Mouse (Mus musculus) frontal cortex, postnatal 25 days (tissue): ENCODE results near the gene Echdc2.

Experiments used
- DNase-seq, 2 experiments: peaks; one replicate each; pipeline ENCODE4 v3.0.0; 2022; ENCODE audit warnings: low spot score in 2 of 2

The Echdc2 gene

GRCm38 (mm10) chr4:108199236-108199635, 34.0 kb downstream of the Echdc2 start:
- DNase-seq, result no peak

DNA sequence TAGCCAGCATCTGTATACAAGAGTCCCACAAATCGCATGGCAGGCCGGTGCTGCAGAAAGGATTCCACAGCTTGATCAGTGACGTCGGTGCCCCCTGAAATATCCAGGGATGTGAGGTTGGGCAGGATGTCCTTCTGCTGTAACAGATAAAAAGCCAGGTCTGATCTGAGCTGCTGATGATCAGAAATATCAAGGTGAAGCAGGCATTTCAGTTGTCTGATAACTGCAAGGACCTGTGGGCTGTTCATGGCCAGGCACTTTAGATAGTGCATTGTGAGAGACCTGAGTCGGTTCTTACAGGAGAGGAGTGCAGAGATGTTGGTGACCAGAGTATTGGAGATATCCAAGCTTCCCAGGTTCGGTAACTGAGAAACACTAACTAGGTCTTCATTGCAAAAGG, 39.4 kb downstream of the Echdc2 start:
- DNase-seq, result no peak

GRCm38 (mm10) chr4:108213023-108213422, 47.8 kb downstream of the Echdc2 start:
- no peak for DNase-seq

- DNase-seq, result no peak
These were observed 52.3 kb downstream of the Echdc2 start, which contains the start of gene Zyg11a for GRCm38 (mm10) chr4:108217332-108218179. TSS of gene Zyg11a (minus strand) at chr4:108218048.

GRCm38 (mm10) chr4:108219019-108219418, 53.8 kb downstream of the Echdc2 start:
- DNase-seq, result no peak

DNA sequence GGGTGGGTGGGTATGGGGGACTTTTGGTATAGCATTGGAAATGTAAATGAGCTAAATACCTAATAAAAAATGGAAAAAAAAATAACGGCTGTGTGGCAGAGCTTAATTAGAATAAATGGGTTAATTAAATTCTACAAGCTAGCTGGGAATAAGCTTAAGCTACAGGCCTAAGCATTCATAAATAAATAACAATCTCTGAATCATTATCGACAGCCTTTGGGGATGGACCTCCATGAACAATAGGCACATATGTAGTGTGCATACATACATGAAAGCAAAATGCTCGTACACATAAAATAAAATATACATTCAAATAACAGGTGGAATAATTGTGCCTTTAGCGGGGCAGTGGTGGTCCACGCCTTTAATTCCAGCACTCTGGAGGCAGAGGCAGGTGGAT, 57.3 kb downstream of the Echdc2 start:
- DNase-seq, result no peak

DNA sequence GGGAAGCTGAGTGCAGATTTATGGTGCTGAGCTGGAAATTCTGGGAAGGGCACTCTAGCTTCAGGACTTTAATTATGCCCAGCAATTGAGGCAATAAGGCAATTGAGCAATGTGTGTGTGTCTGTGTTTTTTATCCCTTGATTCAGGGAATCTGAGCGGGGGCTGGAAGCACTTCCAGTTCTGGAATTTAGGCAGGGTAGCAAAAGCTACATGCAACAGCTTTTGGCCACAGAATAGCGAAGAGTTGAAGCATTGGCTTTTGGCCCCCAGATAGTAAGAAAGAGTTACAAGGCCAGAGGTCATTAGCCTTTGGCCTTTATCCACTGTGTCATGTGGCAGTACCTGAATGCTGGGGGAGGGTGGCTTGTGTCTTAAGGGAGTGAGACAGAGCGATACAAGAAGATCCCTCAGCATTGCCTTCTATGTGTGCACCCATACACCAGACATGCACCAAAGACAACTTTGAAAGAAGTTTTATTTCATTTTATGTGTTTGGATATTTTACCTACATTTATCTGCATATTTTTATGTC, 60.2 kb downstream of the Echdc2 start:
- DNase-seq, result no peak
